Mouse (Mus musculus) limb, embryonic 11.5 days (tissue): ENCODE results near the gene Hoxb8. TPM values are rescaled to one million over a fixed set of nuclear protein-coding genes. Genes with fewer than 3 reads are reported as not detected.

Experiments
- ATAC-seq: fragments of 200-750 bp; cut with Nextera tagmentation; 2 replicates; pipeline ENCODE4 v1.8.0; 2017; ENCODE audit warnings: low read depth; ENCODE audit not compliant: insufficient number of reproducible peaks, low FRiP score, low TSS enrichment
- DNase-seq: peaks from one replicate; pipeline ENCODE4 v3.0.0-alpha.2; 2015; ENCODE audit warnings: low spot score
- H3K27ac ChIP-seq: fragments of 300-500 bp; sonication (generic); replicated peaks from 2 replicates; pipeline ENCODE4 v1.5.1; 2014; ENCODE audit warnings: low read depth, mild to moderate bottlenecking, low read length
- H3K27me3 ChIP-seq: fragments of 300-500 bp; sonication (generic); 2 replicates; pipeline ENCODE4 v1.6.1; 2014; ENCODE audit warnings: mild to moderate bottlenecking, low read length, mixed read lengths; ENCODE audit not compliant: control insufficient read depth, insufficient read depth
- H3K36me3 ChIP-seq: fragments of 300-500 bp; sonication (generic); 2 replicates; pipeline ENCODE4 v1.6.1; 2014; ENCODE audit warnings: mild to moderate bottlenecking, low read length, moderate library complexity, mixed read lengths; ENCODE audit not compliant: control insufficient read depth, insufficient read depth
- H3K4me1 ChIP-seq: fragments of 300-500 bp; sonication (generic); 2 replicates; pipeline ENCODE4 v1.6.1; 2014; ENCODE audit warnings: low read length, mixed read lengths; ENCODE audit not compliant: control insufficient read depth, insufficient read depth
- H3K4me2 ChIP-seq: fragments of 300-500 bp; sonication (generic); 2 replicates; pipeline ENCODE4 v1.6.1; 2014; ENCODE audit warnings: low read depth, mild to moderate bottlenecking, moderate library complexity; ENCODE audit not compliant: severe bottlenecking
- H3K4me3 ChIP-seq: fragments of 300-500 bp; sonication (generic); 2 replicates; pipeline ENCODE4 v1.5.1; 2014; ENCODE audit warnings: low read depth, low read length
- H3K9ac ChIP-seq: fragments of 300-500 bp; sonication (generic); 2 replicates; pipeline ENCODE4 v1.6.1; 2014; ENCODE audit warnings: mild to moderate bottlenecking, low read length
- H3K9me3 ChIP-seq: fragments of 300-500 bp; sonication (generic); 2 replicates; pipeline ENCODE4 v1.6.1; 2016; ENCODE audit warnings: low read length; ENCODE audit not compliant: control insufficient read depth
- WGBS: fragments of 180-500 bp; shearing (Covaris S2); extraction: QIAGEN DNeasy Blood & Tissue Kit; methylation state at CpG from one replicate; pipeline ENCODE4 v1.1.7; 2014; 5-methylcytosine and 5-hydroxymethylcytosine counted together
- polyA plus RNA-seq: library from polyadenylated mRNA; unstranded; fragments of >200 nt; fragmentation: Nextera tagmentation; extraction: Ambion mirVana; gene quantifications from 2 replicates; pipeline ENCODE4 v1.2.1, GENCODE M21; 2014

The Hoxb8 gene
- polyA plus RNA-seq, 1 experiment from 2014 or later, result 0.89 TPM

DNA sequence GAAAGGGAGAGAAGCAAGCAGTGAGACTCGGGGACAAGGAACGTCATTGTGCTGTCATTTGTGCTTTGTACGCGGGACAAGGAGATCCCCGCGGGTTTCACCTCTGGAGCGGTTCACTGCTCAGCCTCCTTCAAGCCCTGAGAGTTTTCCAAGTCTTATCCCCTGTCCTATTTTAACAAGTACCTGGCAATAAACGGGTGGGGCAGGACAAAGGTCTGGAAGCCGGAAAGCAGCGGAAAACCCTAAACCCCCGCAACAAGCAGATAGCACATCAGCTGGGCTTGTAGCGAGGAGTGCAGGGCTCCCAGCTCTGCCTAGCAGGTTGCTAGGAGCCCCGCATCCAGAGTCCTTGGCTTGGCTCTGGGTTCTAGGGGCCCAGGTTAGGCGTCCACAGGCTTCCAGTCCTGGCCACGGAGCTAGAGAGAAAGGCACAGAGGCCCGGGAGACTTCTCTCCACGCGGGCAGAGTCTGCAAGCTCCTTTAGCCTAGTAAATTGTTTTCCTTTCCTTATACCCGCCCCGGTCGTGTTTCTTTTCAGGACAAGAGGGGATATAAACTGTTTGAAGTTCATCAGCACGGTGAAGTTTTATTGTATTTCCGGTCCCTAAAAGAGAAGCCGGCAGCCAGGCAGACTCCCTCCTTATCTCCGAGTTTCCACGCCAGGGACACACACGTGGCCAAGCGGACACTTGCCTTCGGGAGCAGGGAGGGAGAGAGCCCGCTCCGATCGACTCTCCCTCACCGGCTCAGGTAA, 17.9 kb upstream of the Hoxb8 start:
- Histone ChIP-seq H3K4me1 (peaks cover 10% of the 10 kb centered on the region), H3K9ac (no peak overlapping the region), H3K27me3 (peaks cover 73% of the 10 kb centered on the region)

DNA sequence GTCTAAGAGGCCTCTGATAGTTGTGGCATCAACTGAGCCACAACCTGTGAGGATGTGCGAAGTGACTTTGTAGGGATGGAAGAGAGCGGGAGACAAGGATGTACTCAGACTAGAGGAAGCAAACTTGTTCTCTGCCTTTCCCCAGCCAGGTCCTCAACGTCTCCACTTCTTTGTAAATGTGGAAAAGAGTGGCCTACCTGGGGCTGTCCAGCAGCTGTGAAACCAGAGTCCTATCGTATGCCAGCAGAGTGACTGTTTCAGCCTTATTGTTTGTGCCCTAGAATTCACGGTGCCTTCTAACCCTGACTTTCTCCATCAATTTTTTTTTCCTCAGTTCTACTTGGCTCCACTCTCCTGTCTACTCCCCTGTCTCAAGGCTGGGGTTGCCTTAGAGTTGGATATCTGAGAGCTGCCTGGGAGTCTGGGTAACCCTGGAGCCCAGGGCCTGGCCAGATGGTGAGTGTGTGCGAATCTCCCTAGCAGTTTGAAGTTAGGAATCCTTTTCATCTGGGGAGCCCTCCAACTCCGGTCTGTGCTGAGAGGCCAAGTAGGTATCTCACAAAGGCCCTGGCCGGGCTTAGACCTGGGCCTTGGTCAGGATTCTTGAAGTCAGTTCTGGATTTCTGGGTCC, 17.2 kb upstream of the Hoxb8 start:
- DNase-seq (peak; percentile 53), ATAC-seq (no peak)
- H3K27ac ChIP-seq, result no peak overlapping the region
- H3K9ac ChIP-seq, result no peak overlapping the region
- peaks cover 10% of the 10 kb centered on the region for H3K4me1 ChIP-seq
- WGBS, result 15% methylated on average over 8 of the region's 8 CpGs
- H3K9me3 ChIP-seq, result no peaks in the 10 kb centered on the region
- no peak overlapping the region for H3K4me3 ChIP-seq
- no peak overlapping the region for H3K4me2 ChIP-seq
- H3K27me3 ChIP-seq, result peaks cover 73% of the 10 kb centered on the region
- no peaks in the 10 kb centered on the region for H3K36me3 ChIP-seq

More for the DNA sequence above, 17.9 kb upstream of the Hoxb8 start:
- 4% methylated on average over 33 of the region's 33 CpGs for WGBS
- Histone ChIP-seq H3K4me3 (no peak overlapping the region), H3K4me2 (no peak overlapping the region), H3K36me3 (no peaks in the 10 kb centered on the region), H3K27ac (no peak overlapping the region), H3K9me3 (no peaks in the 10 kb centered on the region)
- no peak for DNase-seq
- ATAC-seq, result no peak

DNA sequence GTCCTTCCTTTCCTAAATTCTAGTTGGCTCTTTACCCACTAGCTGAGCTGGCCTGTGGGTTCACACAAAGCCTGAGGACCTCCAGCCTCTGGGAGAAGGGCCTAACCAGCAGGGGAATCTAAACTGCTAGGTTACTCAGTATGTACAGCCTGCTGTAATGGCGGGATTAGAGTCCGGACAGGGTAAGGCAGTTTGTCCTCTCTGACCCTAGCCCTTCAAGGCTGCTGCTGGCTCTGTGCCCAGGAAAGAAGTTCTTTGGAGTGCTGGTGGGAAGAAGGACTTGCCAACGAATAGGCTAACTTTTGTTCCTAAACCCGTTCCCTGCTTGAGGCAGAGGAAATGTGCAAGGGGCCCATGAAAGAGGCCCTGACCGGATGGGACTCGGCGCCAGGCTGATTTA, 15.8 kb upstream of the Hoxb8 start:
- Histone ChIP-seq H3K4me2 (no peak overlapping the region), H3K36me3 (no peaks in the 10 kb centered on the region), H3K27ac (no peak overlapping the region), H3K4me1 (peaks cover 12% of the 10 kb centered on the region; the same call in 1 of the 2 replicates), H3K9ac (no peak overlapping the region), H3K27me3 (peaks cover 75% of the 10 kb centered on the region), H3K4me3 (no peak overlapping the region), H3K9me3 (no peaks in the 10 kb centered on the region)
- ATAC-seq (no peak), DNase-seq (peak; percentile 32)
- WGBS, result 8% methylated on average over 7 of the region's 7 CpGs

DNA sequence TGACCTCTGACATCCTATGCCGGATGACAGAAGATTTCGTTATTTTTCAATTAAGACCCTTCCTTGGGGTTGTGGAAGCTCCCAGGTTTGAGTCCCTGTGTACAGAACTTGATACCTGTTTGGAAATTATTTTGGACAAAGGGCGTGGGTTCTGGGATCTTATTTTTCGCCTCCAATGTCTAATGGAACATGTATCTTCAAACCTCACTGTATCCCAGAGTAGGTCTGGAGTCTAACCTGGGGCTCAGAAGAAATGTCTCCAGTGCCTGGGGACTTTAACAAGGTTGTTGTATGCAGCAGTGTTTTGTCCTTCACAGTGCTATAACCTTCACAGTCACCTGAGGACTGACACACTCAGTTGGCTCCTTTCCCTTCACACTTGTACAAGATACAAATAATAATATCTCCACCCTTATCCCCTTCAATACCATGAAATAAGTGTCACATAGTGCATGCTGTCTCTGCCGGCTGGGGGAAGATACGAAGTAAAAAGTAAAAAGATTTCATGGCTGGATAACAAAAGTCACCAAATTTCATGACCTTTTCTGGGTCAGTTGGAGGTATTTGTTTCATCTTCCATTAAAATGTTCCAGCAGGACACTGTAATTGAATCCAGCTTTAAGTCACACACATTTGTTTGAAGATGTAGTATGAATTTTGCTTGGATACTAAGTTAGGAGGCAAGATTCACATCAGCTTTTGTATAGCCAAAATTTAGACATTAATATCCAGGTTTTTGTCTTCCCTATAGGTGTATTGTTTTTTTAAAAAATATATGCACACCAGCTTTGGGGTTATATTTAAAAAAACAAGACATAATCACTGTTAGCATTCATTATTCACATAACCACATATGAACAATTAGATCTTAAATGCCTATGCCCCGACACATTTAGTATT, 14.4 kb upstream of the Hoxb8 start:
- peaks cover 18% of the 10 kb centered on the region for H3K4me1 ChIP-seq
- DNase-seq (peak; percentile 40), ATAC-seq (no peak)
- H3K4me3 ChIP-seq, result no peak overlapping the region
- no peak overlapping the region for H3K27ac ChIP-seq
- no peak overlapping the region for H3K4me2 ChIP-seq
- H3K36me3 ChIP-seq, result no peaks in the 10 kb centered on the region
- H3K9ac ChIP-seq, result no peak overlapping the region
- 22% methylated on average over 7 of the region's 7 CpGs for WGBS
- peaks cover 80% of the 10 kb centered on the region for H3K27me3 ChIP-seq
- H3K9me3 ChIP-seq, result no peaks in the 10 kb centered on the region

DNA sequence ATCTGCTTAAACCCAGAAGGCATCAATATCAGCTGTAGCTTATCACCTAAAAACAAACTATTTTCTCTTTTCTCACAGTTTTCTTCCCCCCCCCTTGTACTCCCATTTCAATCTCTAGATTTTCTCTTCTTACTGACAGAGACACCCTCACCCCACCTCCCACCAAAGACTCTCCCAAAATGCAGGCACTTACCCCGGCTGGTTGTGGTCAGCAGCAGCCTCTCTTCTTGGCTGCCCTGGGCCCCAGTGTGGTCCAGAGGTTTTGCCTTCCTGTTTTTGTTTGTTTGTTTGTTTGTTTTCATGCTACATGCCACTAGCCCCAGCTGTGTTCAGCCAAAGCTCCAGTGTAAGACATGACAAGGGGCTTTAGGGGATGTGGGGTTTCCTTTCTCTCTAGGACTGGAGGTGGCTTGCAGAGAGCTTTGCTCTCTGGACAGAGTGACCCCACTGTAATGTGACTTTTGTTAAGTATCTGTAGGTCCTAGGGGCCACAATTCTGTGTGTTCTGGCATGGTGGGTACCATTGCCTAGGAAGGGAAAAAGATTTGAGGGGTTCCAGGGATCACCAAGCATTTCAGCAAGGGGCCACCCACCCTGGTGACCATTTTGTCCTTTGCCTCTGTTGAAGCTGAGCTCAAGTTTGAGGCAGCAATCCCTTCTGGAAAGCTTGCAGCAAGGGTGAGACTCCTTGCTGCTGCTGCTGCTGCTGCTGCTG, 13.5 kb upstream of the Hoxb8 start:
- no peak overlapping the region for H3K4me2 ChIP-seq
- peaks cover 81% of the 10 kb centered on the region for H3K27me3 ChIP-seq
- no peaks in the 10 kb centered on the region for H3K36me3 ChIP-seq
- WGBS, result 16% methylated on average over 1 of the region's 1 CpGs
- H3K9me3 ChIP-seq, result no peaks in the 10 kb centered on the region
- DNase-seq, result peak; percentile 25
- H3K27ac ChIP-seq, result no peak overlapping the region
- H3K4me1 ChIP-seq, result peaks cover 21% of the 10 kb centered on the region
- no peak overlapping the region for H3K9ac ChIP-seq
- no peak overlapping the region for H3K4me3 ChIP-seq
- no peak for ATAC-seq

DNA sequence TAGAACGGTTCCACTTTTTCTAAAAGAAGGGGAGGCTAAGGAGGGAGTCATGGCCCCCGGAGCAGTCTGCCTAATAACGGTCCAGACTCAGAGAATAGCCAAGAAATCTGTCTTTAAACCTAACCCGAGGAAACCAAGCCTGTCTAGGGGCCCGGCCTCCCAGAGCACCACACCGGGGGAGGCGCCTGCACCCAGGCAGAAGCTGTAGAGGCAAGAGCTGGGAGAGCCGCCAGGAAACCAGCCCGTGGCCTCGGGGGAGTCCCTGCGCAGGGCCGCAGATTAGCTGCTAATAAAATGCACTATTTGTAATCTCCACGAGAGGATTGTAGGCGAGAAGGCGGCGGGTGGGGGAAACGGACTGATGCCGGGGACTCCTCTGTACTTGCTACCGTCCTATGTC, 11.8 kb upstream of the Hoxb8 start:
- H3K4me1 ChIP-seq, result peaks cover 21% of the 10 kb centered on the region
- no peak overlapping the region for H3K27ac ChIP-seq
- H3K36me3 ChIP-seq, result no peaks in the 10 kb centered on the region
- peaks cover 83% of the 10 kb centered on the region for H3K27me3 ChIP-seq
- no peak overlapping the region for H3K4me2 ChIP-seq
- WGBS, result under 1% methylated on average over 19 of the region's 19 CpGs
- no peaks in the 10 kb centered on the region for H3K9me3 ChIP-seq
- DNase-seq (peak; percentile 69), ATAC-seq (no peak)
- H3K9ac ChIP-seq, result no peak overlapping the region
- H3K4me3 ChIP-seq, result no peak overlapping the region

DNA sequence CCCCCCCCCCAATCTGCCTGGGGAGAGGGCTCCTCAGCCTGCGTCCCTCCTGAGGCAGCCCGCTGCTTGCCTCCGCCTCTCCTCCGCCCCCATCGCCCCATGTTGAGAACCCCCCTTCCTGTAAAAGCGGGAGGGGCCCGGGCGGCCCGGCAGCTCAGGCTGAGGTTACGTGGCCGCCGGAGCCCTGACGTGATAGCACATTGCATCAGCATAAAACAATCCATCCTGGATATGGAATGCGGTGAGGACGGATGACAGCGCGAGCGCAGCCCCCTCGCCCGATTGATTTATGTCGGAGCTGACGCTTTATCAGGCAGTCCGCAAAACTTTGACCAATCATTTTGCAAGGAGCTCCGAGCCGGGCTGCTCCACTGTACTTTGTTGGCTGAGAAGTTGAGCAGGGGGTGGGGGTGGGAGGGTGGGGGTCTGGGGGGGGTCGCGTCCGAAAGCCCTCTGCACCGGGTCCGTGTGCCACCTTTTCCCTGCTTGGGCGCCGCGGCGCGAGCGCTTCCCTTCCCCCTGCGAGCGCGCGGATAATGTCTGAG, 10.6 kb upstream of the Hoxb8 start, which contains the start of gene Hoxb9:
Gene Hoxb9, plus strand, starts transcription at position 462 of the 545 bp plus-strand sequence.
- DNase-seq (peak; percentile 74), ATAC-seq (no peak)
- Histone ChIP-seq H3K36me3 (no peaks in the 10 kb centered on the region), H3K27ac (no peak within 1 kb of the TSS; the same call in 1 of the 2 replicates), H3K9ac (0 out of 2 replicates have a peak within 1 kb of the TSS, but pooled peaks have one; percentile 22), H3K9me3 (no peaks in the 10 kb centered on the region), H3K27me3 (peaks cover 89% of the 10 kb centered on the region), H3K4me3 (peak within 1 kb of the TSS; percentile 22), H3K4me2 (peak within 1 kb of the TSS; percentile 41), H3K4me1 (peaks cover 21% of the 10 kb centered on the region)
- WGBS, result under 1% methylated on average over 39 of the region's 40 CpGs
